ENCODE assay signal across 8 mouse cellular contexts in genomic region chr11:58955143-58955867, GRCm38 (mm10). TPM values are rescaled to one million over a fixed set of nuclear protein-coding genes. Genes with fewer than 3 reads are reported as not detected.
DNase-seq lines count a peak whose midpoint lies in the region; ATAC-seq and TF ChIP-seq lines count a peak whose summit lies in the region.

No protein-coding gene starts in this region.

- no peak for TF ChIP-seq EP300 in lung, postnatal 0 days (IDR thresholded peaks at IDR 0.05)

- peak; percentile 11 for DNase-seq in right cerebral cortex, postnatal 25 days
- no peak for DNase-seq in right cerebral cortex, adult 2 months (ENCODE audit: low spot score in 2 of 2)
- no peak for DNase-seq in lung, postnatal 0 days (ENCODE audit: low spot score)
- DNase-seq in frontal cortex, postnatal 14 days (ENCODE audit: low spot score in 2 of 2): no peak
- DNase-seq in left cerebral cortex, postnatal 25 days (ENCODE audit: low spot score in 2 of 2): no peak

- H3K9me3 ChIP-seq in hindbrain, embryonic 12.5 days (replicated peaks): no peaks in the 10 kb centered on the region
- no peaks in the 10 kb centered on the region for H3K9me3 ChIP-seq in lung, postnatal 0 days (ENCODE audit: low read length)
- H3K9me3 ChIP-seq in stomach, embryonic 15.5 days: no peaks in the 10 kb centered on the region

- no peaks in the 10 kb centered on the region for H3K27me3 ChIP-seq in hindbrain, embryonic 12.5 days
- H3K27me3 ChIP-seq in lung, postnatal 0 days (replicated peaks; ENCODE audit: insufficient read depth, low read length): 0 out of 2 replicates have a peak, but pooled peaks cover 3% of the 10 kb centered on the region
- H3K27me3 ChIP-seq in stomach, embryonic 15.5 days (replicated peaks): no peaks in the 10 kb centered on the region

- H3K9ac ChIP-seq in hindbrain, embryonic 12.5 days: peak overlapping the region; percentile 91
- peak overlapping the region; percentile 69 for H3K9ac ChIP-seq in lung, postnatal 0 days (replicated peaks; ENCODE audit: low read depth)
- H3K9ac ChIP-seq in stomach, embryonic 15.5 days: peak overlapping the region; percentile 62

- intact Hi-C loops in left cerebral cortex, postnatal 25 days (cut with DNase I): no loop called here

- no peak for TF ChIP-seq CTCF in lung, postnatal 0 days (IDR thresholded peaks at IDR 0.05)

- peaks cover 54% of the 10 kb centered on the region for H3K4me1 ChIP-seq in hindbrain, embryonic 12.5 days
- H3K4me1 ChIP-seq in lung, postnatal 0 days (ENCODE audit: insufficient read depth, low read depth, low read length): 0 out of 2 replicates have a peak, but pooled peaks cover 11% of the 10 kb centered on the region
- peaks cover 27% of the 10 kb centered on the region for H3K4me1 ChIP-seq in stomach, embryonic 15.5 days

- H3K36me3 ChIP-seq in hindbrain, embryonic 12.5 days: 0 out of 2 replicates have a peak, but pooled peaks cover 4% of the 10 kb centered on the region
- H3K36me3 ChIP-seq in lung, postnatal 0 days (ENCODE audit: insufficient read depth, low read length): peaks cover 11% of the 10 kb centered on the region; the same call in 1 of the 2 replicates
- peaks cover 8% of the 10 kb centered on the region; the same call in 1 of the 2 replicates for H3K36me3 ChIP-seq in stomach, embryonic 15.5 days

- peak; percentile 15; the same call in 1 of the 2 replicates for ATAC-seq in common myeloid progenitor, adult 5-6 weeks (replicated peaks; ENCODE audit: low read depth, poor library complexity, severe bottlenecking)
- ATAC-seq in hindbrain, embryonic 12.5 days (ENCODE audit: low FRiP score): no peak
- ATAC-seq in lung, postnatal 0 days: no peak
- peak; percentile 28; the same call in 1 of the 2 replicates for ATAC-seq in stomach, embryonic 15.5 days (ENCODE audit: insufficient read depth, low FRiP score, low read depth)

- peak overlapping the region; percentile 87 for H3K4me3 ChIP-seq in hindbrain, embryonic 12.5 days
- H3K4me3 ChIP-seq in lung, postnatal 0 days (ENCODE audit: low read depth, low read length): peak overlapping the region; percentile 62
- peak overlapping the region; percentile 60 for H3K4me3 ChIP-seq in stomach, embryonic 15.5 days (replicated peaks)

- 1% methylated on average over 20 of the region's 20 CpGs for WGBS in hindbrain, embryonic 12.5 days
- 2% methylated on average over 20 of the region's 20 CpGs for WGBS in lung, postnatal 0 days
- under 1% methylated on average over 20 of the region's 20 CpGs for WGBS in stomach, embryonic 15.5 days

- peak overlapping the region; percentile 95 for H3K4me2 ChIP-seq in hindbrain, embryonic 12.5 days (replicated peaks)
- peak overlapping the region; percentile 70 for H3K4me2 ChIP-seq in lung, postnatal 0 days (replicated peaks; ENCODE audit: low read depth, low read length)
- H3K4me2 ChIP-seq in stomach, embryonic 15.5 days: peak overlapping the region; percentile 95

- peak overlapping the region; percentile 99 for H3K27ac ChIP-seq in hindbrain, embryonic 12.5 days
- peak overlapping the region; percentile 97 for H3K27ac ChIP-seq in lung, postnatal 0 days (ENCODE audit: low read length)
- H3K27ac ChIP-seq in stomach, embryonic 15.5 days: peak overlapping the region; percentile 100

RNA-seq across cellular contexts. Expression of gene Hist3h2a, which starts 0.8 kb away (rescaled TPM):
- total RNA-seq in common myeloid progenitor, adult 5-6 weeks (2017): 215 and 229 TPM in 2 replicates
- 90.1 and 95.9 TPM in 2 replicates for polyA plus RNA-seq in hindbrain, embryonic 12.5 days (2016; fragmentation: Nextera tagmentation; extraction: Ambion mirVana)
- polyA plus RNA-seq in lung, postnatal 0 days (2015; fragmentation: Nextera tagmentation; extraction: Ambion mirVana): 21.6 and 28.6 TPM in 2 replicates
- polyA plus RNA-seq in stomach, embryonic 15.5 days (2015; fragmentation: Nextera tagmentation; extraction: Ambion mirVana): 29.6 and 32.2 TPM in 2 replicates
- 10 to 100 TPM; 62.2 to 64.8 TPM for total RNA-seq in left cerebral cortex, postnatal 25 days (2021)

RNA-seq across cellular contexts. Expression of gene Trim17, which starts 0.8 kb away (rescaled TPM):
- not detected in 2 replicates for total RNA-seq in common myeloid progenitor, adult 5-6 weeks (2017)
- 1.2 and 1.5 TPM in 2 replicates for polyA plus RNA-seq in hindbrain, embryonic 12.5 days (2016; fragmentation: Nextera tagmentation; extraction: Ambion mirVana)
- polyA plus RNA-seq in lung, postnatal 0 days (2015; fragmentation: Nextera tagmentation; extraction: Ambion mirVana): 0.62 and 0.83 TPM in 2 replicates
- 0.19 and 0.28 TPM in 2 replicates for polyA plus RNA-seq in stomach, embryonic 15.5 days (2015; fragmentation: Nextera tagmentation; extraction: Ambion mirVana)
- 1 to 10 TPM; 5.4 TPM for total RNA-seq in left cerebral cortex, postnatal 25 days (2021)

RNA-seq across cellular contexts. Expression of gene Hist3h2ba, which starts 6.6 kb away (rescaled TPM):
- 12.7 and 17.8 TPM in 2 replicates for total RNA-seq in common myeloid progenitor, adult 5-6 weeks (2017)
- polyA plus RNA-seq in hindbrain, embryonic 12.5 days (2016; fragmentation: Nextera tagmentation; extraction: Ambion mirVana): 149 and 154 TPM in 2 replicates
- polyA plus RNA-seq in lung, postnatal 0 days (2015; fragmentation: Nextera tagmentation; extraction: Ambion mirVana): 2.6 TPM in 2 replicates
- polyA plus RNA-seq in stomach, embryonic 15.5 days (2015; fragmentation: Nextera tagmentation; extraction: Ambion mirVana): 42.0 and 45.8 TPM in 2 replicates
- 100 to 1,000 TPM in 1 of 2 experiments, 10 to 100 TPM in 1; 90.4 to 111 TPM for total RNA-seq in left cerebral cortex, postnatal 25 days (2021)

RNA-seq across cellular contexts. Expression of gene Rnf187, which starts 16.6 kb away (rescaled TPM):
- total RNA-seq in common myeloid progenitor, adult 5-6 weeks (2017): 88.5 and 107 TPM in 2 replicates
- 498 and 513 TPM in 2 replicates for polyA plus RNA-seq in hindbrain, embryonic 12.5 days (2016; fragmentation: Nextera tagmentation; extraction: Ambion mirVana)
- polyA plus RNA-seq in lung, postnatal 0 days (2015; fragmentation: Nextera tagmentation; extraction: Ambion mirVana): 168 and 169 TPM in 2 replicates
- polyA plus RNA-seq in stomach, embryonic 15.5 days (2015; fragmentation: Nextera tagmentation; extraction: Ambion mirVana): 229 and 235 TPM in 2 replicates
- 100 to 1,000 TPM; 480 to 498 TPM for total RNA-seq in left cerebral cortex, postnatal 25 days (2021)

RNA-seq across cellular contexts. Expression of gene Trim11, which starts 22.6 kb away (rescaled TPM):
- 14.8 and 16.9 TPM in 2 replicates for total RNA-seq in common myeloid progenitor, adult 5-6 weeks (2017)
- polyA plus RNA-seq in hindbrain, embryonic 12.5 days (2016; fragmentation: Nextera tagmentation; extraction: Ambion mirVana): 19.3 and 19.5 TPM in 2 replicates
- 19.1 and 20.2 TPM in 2 replicates for polyA plus RNA-seq in lung, postnatal 0 days (2015; fragmentation: Nextera tagmentation; extraction: Ambion mirVana)
- 17.9 and 19.1 TPM in 2 replicates for polyA plus RNA-seq in stomach, embryonic 15.5 days (2015; fragmentation: Nextera tagmentation; extraction: Ambion mirVana)
- 10 to 100 TPM; 21.5 to 23.7 TPM for total RNA-seq in left cerebral cortex, postnatal 25 days (2021)

Comparison
In these comparisons a context has a peak if more than half of its experiments do, and no peak if none do; other contexts are left out.
1. ATAC-seq: peak in common myeloid progenitor, adult 5-6 weeks (single experiment) and stomach, embryonic 15.5 days (single experiment); none in hindbrain, embryonic 12.5 days (single experiment) and lung, postnatal 0 days (single experiment).
2. RNA of gene Hist3h2ba, which starts 6.6 kb away (polyA plus RNA-seq): 149 to 154 TPM in hindbrain, embryonic 12.5 days and 42.0 to 45.8 TPM in stomach, embryonic 15.5 days; 2.6 TPM in lung, postnatal 0 days; every median in the first group is over 10 times any median in the second.
3. Peak in every context shown above with its lines, with median percentiles within 50 percentile points of each other: H3K27ac ChIP-seq, H3K4me2 ChIP-seq, H3K4me3 ChIP-seq and H3K9ac ChIP-seq.